Mouse (Mus musculus) layer of hippocampus, adult 18-20 months (tissue): ENCODE data around the gene Gm9903. TPM values are rescaled to one million over a fixed set of nuclear protein-coding genes. Genes with fewer than 3 reads are reported as not detected.

Experiments
- DNase-seq, 2 experiments: peaks; one replicate each; pipeline ENCODE4 v3.0.0; 2022; ENCODE audit warnings: low spot score in 2 of 2
- long read RNA-seq: library from polyadenylated mRNA; stranded (forward); transcript quantifications from one replicate; pipeline ENCODE4 v2.0.0, GENCODE M21; 2021
- total RNA-seq, 2 experiments: library from RNA; stranded (reverse); gene quantifications; 2 replicates each; pipeline ENCODE4 v1.2.3; 2021

The Gm9903 gene
- under 1 TPM; 0.56 to 0.77 TPM for total RNA-seq
- long read RNA-seq = 0 reads

DNA sequence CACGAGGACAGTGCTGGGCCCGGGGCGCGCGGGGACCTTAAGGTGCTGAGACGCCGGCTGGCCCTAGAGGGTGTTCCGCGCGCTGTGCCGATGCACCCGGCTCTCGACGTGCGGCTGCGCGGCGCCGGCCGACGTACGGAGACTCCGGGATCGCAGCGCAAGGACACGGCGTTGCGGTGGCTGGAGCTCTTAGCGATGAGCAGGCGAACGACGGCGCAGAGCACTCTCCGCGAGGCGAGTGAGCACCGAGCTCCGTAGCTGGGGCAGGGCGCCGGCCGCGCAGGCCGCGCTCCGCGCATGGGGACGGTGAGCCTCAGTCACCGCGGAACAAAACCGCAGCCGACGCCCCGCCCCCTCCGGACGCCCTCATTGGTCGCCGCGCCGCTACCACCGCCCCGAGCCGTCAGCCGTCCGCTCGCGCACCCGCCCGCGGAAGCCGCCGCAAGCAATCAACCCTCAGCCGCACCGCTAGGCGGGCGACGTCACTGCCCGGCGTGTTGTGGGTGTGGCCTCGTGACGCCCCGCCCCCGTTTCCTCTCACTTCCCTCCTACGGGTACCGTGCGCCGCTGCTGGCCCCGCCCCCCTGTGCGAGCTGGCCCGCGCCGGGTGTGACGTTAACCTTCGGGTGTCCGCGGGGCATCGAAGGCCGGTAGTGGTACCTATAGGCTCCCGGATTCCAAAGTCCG is at the start of gene Gm9903, which contains the start of gene Fam53a:
Gene Gm9903 (plus strand): TSS at position 625 of the 687 bp plus-strand sequence.
Gene Fam53a (minus strand): TSS at position 335 of the 687 bp plus-strand sequence.
- peak; percentile 100 for DNase-seq

DNA sequence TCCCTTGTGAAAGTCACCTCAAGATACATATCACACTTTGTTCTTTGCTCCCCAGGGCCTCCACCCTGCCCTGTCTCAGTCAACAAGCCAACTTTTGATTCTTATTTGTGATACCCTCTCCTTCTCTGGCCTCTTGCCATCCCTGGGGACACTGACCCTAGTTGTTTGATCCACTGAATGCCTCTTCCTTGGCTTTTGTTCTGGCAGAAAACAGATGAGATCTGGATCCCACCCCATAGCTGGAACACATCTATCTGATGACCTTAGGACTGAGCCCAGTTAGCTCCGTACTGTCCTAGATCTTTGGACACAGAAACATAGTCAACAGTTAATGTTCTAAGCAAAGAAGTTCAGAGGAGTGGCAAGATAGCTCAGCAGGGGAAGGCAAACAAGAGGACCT is 49.4 kb upstream of the Gm9903 start:
- DNase-seq = no peak

DNA sequence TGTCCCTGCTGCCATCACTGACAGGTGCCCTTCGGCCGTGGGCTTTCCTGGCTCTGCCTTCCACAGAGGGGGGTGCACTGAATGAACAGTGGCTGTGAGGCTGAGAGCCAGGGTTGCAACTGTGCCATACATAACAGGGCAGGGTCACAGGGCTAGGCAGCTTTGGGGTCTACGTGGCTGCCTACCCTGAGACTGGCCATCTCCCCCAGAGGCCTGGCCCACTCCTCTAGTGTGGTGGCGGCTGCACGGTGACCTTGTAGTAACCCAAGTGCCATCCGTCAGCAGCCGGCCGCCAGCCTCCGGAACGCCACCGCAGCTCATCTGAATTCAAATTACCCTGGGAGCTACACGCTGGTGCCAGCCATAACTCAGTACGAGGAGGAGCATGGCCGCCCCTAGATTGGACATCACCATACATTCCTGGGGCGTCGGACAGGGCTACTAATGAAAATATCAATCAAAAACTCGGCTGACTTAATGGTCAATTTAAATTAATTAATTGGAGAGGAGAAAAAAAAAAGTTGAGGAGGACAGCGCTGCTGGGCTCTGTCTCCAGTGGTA is 42.1 kb upstream of the Gm9903 start:
- no peak for DNase-seq

DNA sequence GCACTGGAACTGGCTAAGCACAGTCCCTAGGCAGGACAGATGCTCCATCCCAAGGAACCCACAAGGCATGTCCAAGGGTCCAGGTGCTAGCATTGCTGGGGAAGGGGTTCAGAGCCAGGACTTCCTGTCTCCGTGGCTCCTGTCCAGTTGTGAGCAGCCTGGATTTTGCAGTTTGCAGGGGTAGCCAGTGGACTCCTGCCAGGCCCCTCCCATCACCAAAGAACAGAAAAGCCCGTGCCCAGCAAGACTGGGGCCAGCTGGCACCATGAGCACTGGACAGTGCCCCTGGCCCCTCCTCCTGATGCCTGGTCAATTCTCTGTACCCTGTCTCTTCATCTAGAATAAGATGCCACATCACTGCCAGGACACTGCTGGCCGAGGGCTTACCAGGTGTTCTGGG is 41.7 kb upstream of the Gm9903 start:
- DNase-seq = no peak

DNA sequence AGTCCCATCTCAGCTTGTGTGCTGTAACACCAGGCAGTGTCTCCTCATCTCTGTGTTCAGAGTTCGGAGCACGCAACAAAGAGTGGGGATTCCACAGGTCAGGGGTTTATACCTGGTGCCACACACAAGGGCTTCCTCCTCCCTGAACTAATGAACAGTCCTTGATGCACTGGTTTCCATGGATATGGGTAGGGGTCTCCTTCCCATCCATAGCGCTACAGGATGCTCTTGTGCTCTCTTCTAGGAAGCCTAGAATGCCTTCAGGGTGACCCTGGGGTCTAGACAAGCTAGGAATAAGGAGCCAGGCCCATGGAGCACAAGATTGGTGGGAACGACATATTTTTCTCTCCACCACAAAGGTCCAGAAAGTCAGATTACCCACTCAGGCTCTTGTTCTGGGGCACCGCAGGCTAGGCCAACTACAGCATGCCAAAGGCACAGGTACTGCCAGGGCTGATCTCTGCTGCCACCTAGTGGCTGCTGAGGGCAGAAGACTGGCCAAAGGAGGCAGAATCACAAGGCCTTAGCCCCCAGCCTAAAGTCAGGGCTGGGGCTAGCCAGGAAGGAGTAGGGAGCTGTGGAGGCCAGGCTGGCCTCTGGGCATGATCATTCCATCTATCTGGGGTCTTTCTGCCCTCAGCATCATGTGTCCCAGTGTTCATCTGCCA is 40.4 kb upstream of the Gm9903 start:
- peak; percentile 40 to 79 for DNase-seq

DNA sequence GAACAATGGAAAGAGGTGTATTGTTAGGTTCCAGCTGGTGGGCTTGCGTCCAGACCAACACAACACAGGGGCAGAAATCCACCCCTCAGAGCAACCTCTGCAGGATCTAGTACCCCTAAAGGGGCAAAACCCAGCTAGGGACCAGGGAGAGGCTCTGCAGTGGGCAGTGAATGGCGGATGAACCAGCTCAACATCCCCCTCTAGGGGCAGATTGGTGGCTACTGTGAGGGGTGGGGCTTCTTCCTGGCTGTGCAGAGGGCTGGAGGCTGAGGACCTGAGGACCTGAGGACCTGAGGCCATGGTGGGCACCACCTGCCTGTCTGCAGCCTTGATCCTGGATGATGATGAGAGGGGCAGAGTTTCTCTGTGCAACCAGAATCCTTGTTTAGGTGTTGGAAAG is 36.1 kb upstream of the Gm9903 start:
- DNase-seq = no peak

DNA sequence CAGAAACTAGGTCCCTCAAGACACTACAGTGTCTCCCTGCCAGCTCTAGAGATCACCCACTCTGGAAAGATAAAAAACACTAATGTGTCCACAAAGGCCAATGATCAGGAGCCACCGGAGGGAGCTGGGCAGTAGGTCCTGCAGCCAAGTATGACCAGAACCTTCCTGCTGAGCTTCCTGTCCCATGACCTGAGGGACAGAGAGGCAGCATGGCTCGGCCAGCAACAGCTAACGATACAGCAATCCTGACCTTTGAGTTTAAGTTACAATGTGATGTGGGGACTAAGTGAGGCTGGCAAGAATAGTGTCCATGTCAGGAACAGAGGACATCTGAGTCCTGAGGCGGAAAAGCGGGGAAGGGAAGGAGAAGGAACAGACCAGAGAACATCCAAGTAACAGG is 24.4 kb upstream of the Gm9903 start:
- DNase-seq = no peak

DNA sequence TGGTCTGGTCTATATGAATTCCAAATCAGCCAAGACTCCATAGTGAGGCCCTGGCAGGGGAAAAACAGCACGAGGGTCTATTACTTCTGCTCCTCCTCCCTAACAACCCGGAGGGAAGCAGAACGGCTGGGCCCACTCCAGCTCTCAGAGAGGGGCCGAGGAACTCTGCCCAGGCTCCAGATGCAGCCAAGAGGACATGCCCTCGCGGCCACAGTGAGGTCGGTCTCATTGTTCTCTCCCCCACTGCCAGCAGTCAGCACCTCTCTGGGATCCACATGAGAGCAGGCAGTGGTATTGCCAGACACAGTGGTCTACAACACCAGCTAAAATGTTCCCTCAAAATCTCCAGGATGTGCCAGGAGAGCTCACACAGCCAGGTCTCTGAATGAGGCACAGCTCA is 23.1 kb upstream of the Gm9903 start:
- no peak for DNase-seq

DNA sequence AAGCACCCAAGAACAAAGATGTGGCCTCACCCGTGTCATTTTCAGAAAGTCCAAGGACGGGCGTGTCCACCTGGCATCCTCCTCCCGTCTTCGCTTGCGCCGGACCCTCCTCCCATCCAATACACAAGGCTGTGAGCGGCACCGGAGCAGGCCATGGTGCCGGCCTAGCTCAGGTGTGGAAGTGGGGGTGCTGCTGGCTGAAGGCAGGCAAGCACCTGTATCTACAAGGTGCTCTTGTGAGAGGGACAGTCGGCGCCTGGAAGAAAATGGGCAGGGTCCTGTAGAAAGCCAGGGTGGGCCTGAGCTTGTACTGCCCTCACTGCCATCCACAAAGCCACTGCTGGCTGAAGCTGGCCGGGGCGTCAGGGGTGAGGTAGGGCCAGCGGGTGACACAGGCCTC is 22.3 kb upstream of the Gm9903 start:
- DNase-seq = no peak

DNA sequence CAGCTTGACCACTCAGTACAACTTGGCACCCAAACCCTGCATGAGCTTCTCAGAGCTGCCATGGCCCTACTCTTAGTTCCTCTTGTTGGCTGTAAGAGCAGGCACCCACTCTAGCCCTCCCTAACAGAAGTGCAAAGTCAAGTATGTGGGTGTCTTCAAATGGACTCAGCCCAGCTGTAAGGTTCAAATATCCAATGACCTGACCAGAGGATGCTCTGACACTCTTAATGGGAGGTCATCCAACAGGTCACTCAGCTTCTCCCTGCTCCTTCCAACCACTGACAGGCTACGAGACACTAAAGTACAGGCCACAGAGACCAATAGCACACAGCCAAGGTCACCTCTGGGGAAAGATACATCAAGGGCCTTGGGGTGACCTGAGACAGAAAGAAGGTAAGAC is 20.5 kb upstream of the Gm9903 start:
- DNase-seq = no peak

DNA sequence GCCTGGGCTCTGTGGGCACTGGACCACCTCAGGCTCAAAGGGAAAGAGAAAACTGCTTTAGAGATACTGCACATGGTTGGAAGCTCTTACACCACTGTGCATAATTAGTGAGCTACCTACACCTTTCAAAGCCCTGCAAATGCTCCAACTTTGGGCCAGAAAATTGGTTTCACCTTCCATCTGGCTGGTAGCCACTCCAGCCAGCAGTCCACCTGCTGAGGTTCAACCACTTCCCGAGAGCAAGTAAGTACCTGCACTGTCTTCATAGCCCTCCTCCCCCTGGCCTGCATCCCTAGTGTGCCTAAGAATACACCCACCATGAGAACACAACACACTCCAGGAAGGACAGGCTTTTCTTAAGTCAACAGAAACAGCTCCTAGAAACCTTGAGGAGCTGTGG is 17.9 kb upstream of the Gm9903 start:
- no peak for DNase-seq

DNA sequence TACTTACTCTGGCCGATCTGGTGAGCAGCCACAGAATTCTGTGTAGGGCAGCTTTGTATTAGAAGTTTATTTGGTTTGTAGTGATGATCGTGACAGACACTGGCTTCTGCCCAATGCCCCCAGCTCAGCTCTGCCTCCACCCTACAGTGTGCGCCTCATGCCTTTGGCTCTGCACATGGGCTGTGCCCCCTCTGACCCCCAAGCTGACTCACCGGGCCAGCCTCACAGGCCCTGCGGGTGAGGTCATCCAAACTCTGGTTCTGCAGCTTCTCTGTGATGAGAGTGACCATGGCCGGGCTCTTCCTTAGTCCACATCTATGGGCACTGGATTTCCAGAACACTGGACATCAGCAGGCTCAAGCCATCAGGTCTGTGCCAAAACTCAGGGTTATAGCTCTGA is 15.3 kb upstream of the Gm9903 start:
- DNase-seq = no peak

DNA sequence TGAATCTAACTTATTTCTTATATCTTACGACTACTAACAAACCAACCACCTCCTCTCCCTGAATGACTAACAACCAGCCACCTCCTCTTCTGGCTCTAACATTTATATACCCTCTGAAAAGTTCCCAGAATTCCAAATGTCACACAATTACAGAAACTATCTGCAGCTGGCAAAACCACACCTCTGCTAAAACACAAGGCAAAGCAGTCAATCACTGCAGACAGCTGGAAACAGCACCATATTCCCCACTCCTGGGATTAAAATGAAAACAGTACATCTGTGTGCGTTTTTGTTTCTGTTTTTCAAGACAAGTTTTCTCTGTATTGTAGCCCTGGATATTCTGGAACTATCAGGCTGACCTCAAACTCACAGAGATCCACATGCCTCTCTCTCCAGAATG is 7.1 kb upstream of the Gm9903 start:
- no peak for DNase-seq

DNA sequence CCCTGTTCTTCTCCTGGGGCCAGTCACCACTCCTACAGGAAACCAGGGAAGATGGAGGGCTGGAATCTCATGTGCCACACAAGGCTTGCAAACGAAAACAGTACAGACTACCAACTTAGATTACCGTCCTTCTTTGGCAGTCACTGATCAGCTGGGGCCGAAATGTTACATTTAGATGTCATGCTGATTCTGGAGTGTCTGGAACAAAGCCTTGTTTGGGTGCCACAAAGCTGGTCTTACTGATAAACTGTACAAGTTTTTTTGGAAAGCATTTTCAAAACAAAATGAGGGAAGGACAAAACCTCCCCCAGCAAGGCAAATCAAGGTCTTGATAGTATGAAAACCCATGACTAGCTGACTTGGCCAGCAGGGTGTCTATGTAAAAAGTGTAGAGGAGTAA is 6.0 kb upstream of the Gm9903 start:
- DNase-seq = no peak

DNA sequence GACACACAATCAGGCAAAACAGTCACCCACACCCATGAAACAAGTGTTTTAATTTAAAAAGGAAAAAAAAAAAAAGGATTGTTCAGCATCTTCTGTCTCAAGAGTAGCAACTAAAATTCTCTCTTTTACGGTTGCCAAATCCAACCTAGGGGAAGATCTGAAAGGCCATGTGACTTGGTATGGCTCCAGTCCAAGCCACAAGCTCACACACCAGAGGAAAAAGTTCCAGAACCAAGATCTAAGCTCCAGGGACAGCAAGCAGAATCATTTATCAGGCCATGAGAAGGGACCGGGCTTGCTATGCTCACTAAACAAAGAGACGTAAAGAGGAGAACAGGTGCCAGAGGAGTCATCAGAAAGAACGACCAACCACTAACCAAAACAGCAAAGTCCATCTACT is 1.8 kb upstream of the Gm9903 start:
- DNase-seq = no peak

DNA sequence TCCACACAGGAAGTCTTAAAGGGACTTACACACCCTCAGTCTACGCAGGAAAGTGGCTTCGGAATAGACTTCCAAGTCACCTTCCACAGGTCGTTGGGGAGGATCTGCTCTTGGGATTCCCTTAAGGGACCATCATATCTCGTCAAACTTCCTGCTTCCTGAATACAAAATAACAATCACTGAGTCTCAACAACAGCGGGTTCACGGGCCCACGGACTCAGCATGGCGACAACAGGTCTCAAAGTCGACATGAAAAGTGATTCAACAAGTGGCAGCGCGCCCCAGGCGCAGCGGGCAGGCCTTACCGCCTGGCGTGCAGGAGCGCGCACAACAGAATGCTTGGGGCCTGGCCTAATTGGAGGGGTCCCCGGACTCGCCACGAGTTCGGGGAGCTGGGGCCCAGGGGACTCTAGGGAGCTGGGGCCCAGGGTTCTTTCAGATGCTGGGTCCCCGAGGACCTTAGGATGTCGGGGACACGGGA is 865 bp upstream of the Gm9903 start:
- peak; percentile 19 to 58 for DNase-seq

DNA sequence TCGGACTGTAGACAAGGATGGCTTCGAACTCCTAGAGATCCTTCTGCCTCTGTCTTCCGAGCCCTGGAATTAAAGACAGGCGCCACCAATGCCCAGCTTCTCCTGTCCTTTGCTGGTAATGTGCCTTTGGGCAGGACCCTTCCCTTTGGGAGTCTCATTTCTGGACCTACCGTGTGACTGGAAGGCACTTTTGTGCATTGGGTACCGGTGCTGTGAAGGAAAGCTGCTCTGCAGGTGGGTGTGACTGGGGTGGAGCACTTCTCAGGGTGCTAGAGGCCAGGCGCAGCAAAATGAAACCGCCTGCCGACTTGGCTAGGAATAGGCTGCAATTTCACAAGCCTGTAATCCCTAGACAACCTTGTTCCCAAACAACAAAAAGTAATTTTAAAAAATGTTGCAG is 336 bp downstream of the Gm9903 start:
- DNase-seq = peak in 1 of 2 experiments; percentile 13

DNA sequence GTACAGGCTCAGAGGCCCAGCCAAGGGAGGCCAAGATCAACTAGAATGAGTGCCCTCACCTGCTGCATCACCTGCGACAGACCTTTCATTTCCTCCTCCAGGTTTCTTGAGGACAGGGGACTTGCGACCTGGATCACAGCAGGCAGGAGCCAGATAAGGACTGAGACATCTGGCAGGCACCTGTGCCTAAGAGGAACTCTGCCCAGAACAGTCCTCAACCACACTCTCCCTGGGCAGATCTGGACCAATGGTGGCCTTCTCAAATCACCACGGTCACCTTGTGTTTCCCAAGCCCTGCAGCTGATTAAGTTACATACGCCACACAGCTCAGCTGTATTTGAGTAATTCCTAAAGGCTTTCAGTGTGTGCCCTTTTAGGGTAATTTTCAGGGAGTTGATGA is 890 bp downstream of the Gm9903 start:
- DNase-seq = no peak

DNA sequence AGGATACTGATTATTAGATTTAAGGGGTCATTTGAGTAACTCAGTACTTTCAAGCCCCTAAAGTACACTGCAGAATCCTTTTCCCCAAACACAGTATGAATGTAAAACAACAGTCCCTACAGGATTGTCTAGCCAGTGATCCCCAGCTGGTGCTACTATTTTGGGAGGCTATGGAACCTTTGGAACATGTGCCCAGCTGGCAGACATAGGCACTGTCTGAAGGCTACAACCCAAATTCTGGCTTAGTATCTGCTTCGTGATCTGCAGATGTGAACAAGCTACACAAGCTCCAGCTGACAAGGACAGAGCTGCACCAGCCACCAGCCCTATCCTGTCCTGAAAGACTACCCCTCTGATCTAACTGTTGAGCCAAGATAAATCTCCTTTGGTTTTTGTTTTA is 2.8 kb downstream of the Gm9903 start:
- no peak for DNase-seq

DNA sequence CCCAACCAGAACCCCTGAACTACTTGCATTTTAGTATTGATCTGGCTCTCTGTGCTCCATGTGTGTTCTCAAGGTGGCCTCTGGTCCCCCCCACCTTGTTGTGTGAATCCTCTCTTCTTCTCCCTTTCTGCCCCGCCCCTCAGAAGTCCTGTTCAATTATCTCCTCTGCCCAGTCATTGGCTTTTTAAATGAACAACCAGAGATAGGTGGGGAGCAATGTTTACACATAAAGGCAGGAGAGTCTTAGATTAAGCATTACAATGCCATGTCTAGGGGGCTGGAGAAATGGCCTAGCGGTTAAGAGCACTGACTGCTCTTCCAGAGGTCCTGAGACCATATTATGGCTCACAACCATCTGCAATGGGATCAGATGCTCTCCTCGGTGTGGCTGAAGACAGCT is 5.6 kb downstream of the Gm9903 start:
- no peak for DNase-seq

DNA sequence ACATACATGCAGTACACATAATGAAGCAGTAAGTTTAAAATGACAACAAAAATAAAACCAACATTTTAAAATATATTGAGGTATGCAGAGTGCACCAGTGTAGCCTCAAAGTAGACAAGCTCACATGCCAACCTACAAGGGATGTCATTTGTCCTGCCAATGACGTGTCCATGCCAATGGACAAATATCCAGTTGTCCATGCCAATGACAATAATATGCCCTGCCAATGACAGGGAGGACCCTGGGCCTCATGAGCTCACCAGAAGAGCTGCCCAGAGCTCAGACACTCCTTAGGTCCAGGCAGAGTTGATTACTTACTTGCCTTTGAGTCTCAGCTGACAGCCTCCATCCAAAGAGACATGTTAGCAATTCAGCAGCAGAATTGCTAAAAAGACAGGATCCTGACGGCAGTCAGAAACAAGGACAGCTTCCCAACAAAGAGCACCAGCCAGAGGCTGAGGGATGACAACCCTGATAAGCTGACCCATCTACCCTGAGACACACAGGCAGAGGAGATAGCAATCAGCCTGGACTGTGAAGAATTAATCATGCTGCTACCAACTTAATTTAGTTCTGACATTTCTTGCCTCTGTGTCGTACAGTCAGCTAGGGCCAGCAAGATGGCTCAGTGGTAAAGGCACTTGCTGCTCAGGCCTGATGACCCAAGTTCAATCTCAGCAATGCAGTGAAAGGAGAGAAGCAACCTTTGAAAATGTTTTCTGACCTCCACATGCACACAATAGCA is 8.1 kb downstream of the Gm9903 start:
- no peak for DNase-seq

DNA sequence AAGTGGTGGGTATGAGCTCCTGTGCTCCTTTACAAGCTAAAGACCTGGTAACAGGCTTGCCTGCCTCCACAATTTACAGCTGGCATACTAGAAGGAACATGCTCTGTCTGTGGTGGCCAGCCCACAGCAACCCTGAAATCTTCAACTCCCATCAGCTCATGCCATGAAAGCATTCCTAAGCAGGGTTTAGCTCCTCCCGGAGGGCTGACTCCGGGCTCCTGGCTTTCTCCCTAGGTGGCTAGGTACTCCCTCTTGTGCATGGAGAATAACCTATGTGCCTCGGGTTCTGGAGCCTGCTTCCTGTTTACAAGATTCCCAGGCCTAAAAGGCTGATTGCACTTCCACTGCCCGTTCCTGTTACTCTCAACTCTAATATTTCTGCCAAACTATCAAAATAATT is 9.1 kb downstream of the Gm9903 start:
- DNase-seq = no peak
